Mouse (Mus musculus): ENCODE measurements at regions not wholly inside any gene's neighbourhood (a gene's known extent, or its start where the extent isn't known, plus 50 kb on each side); places are given as distances from the start of the nearest gene placed in this dataset.

GRCm38 (mm10) chr9:31710022-31710421, 203.2 kb downstream of the Barx2 start:
- TF ChIP-seq MYB (IDR thresholded peaks at IDR 0.05; ENCODE audit: low read depth, low read length): no peak
- TF ChIP-seq ETS1 (IDR thresholded peaks at IDR 0.05; ENCODE audit: low read depth, low read length): no peak
- TF ChIP-seq TAL1 (IDR thresholded peaks at IDR 0.05; ENCODE audit: low read length): no peak
- TF ChIP-seq GABPA (IDR thresholded peaks at IDR 0.05; ENCODE audit: low read depth, low read length): no peak
- TF ChIP-seq NELFE (IDR thresholded peaks at IDR 0.05; ENCODE audit: low read depth, low read length): no peak
- TF ChIP-seq ZC3H11A (IDR thresholded peaks at IDR 0.05; ENCODE audit: low read depth, low read length): no peak
- no peak for TF ChIP-seq JUND (IDR thresholded peaks at IDR 0.05; ENCODE audit: low read depth, low read length)
- no peak for TF ChIP-seq GATA1 (IDR thresholded peaks at IDR 0.05; ENCODE audit: low read depth, low read length)
- no peak for TF ChIP-seq MAX (IDR thresholded peaks at IDR 0.05; ENCODE audit: low read length)
- TF ChIP-seq CHD1 (IDR thresholded peaks at IDR 0.05; ENCODE audit: low read depth, low read length): no peak
- TF ChIP-seq KAT2A (conservative IDR thresholded peaks at IDR 0.05; ENCODE audit: low read depth, low read length): no peak
- no peak for TF ChIP-seq ZKSCAN1 (IDR thresholded peaks at IDR 0.05; ENCODE audit: low read depth, low read length)
- TF ChIP-seq SMC3 (IDR thresholded peaks at IDR 0.05; ENCODE audit: low read depth, low read length): no peak
- no peak for TF ChIP-seq TBP (IDR thresholded peaks at IDR 0.05; ENCODE audit: low read depth, low read length)
- no peak for TF ChIP-seq SIN3A (IDR thresholded peaks at IDR 0.05; ENCODE audit: low read length)
- TF ChIP-seq ELF1 (IDR thresholded peaks at IDR 0.05; ENCODE audit: low read depth, low read length): no peak
- no peak for TF ChIP-seq BHLHE40 (IDR thresholded peaks at IDR 0.05; ENCODE audit: borderline replicate concordance, low read depth, low read length)
- H3K9ac ChIP-seq (ENCODE audit: control insufficient read depth, low read depth, low read length, poor library complexity, severe bottlenecking): no peak overlapping the region
- H3K27me3 ChIP-seq (ENCODE audit: control insufficient read depth in 1 of 2, insufficient read depth in 2 of 2, low read length in 2 of 2): no peaks in the 10 kb centered on the region
- H3K36me3 ChIP-seq (ENCODE audit: control insufficient read depth in 1 of 2, insufficient read depth in 2 of 2, low read length in 2 of 2): no peaks in the 10 kb centered on the region
- no peak overlapping the region for H3K4me3 ChIP-seq (ENCODE audit: control insufficient read depth in 1 of 2, insufficient read depth in 1 of 2, low read depth in 2 of 2, low read length in 2 of 2)
- H3K27ac ChIP-seq (ENCODE audit: control insufficient read depth, low read depth, low read length): no peak overlapping the region
- no peaks in the 10 kb centered on the region for H3K9me3 ChIP-seq (replicated peaks; ENCODE audit: insufficient read depth, low read length)
- no peaks in the 10 kb centered on the region for H3K79me2 ChIP-seq (ENCODE audit: control insufficient read depth, insufficient read depth, low read length, poor library complexity)
- H3K4me1 ChIP-seq (ENCODE audit: control insufficient read depth in 1 of 2, insufficient read depth in 2 of 2, low read length in 2 of 2): no peaks in the 10 kb centered on the region
- DNase-seq (ENCODE audit: low read depth, low spot score): no peak

DNA sequence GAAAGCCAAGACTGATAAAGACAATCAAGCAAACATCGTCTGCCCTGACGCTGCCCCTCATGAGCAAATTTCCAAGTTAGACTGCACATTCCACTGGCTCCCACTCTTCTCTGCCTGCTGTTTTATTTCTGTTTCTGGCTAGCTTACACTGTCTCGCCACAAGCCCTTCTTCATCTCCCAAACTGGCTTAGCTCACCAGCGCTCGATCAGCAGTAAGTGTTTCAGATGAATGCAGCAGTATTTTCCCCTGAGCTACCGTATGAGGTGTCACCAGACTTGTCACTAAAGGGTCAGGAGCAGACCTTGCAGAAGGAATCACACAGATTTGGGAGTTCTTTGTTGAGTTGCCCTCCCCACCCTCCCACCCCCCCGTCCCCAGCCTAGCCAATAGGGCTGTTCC, 206.6 kb downstream of the Barx2 start:
- no peak for TF ChIP-seq CHD2 (IDR thresholded peaks at IDR 0.05; ENCODE audit: low read length)
- Histone ChIP-seq H3K9me3 (replicated peaks; ENCODE audit: insufficient read depth, low read length) (no peaks in the 10 kb centered on the region), H3K27ac (ENCODE audit: control insufficient read depth, low read depth, low read length) (no peak overlapping the region), H3K79me2 (ENCODE audit: control insufficient read depth, insufficient read depth, low read length, poor library complexity) (no peaks in the 10 kb centered on the region), H3K36me3 (ENCODE audit: control insufficient read depth in 1 of 2, insufficient read depth in 2 of 2, low read length in 2 of 2) (no peaks in the 10 kb centered on the region), H3K4me1 (ENCODE audit: control insufficient read depth in 1 of 2, insufficient read depth in 2 of 2, low read length in 2 of 2) (no peaks in the 10 kb centered on the region), H3K27me3 (ENCODE audit: control insufficient read depth in 1 of 2, insufficient read depth in 2 of 2, low read length in 2 of 2) (no peaks in the 10 kb centered on the region), H3K4me3 (ENCODE audit: control insufficient read depth in 1 of 2, insufficient read depth in 1 of 2, low read depth in 2 of 2, low read length in 2 of 2) (no peak overlapping the region), H3K9ac (ENCODE audit: control insufficient read depth, low read depth, low read length, poor library complexity, severe bottlenecking) (no peak overlapping the region)
- no peak for DNase-seq (ENCODE audit: low read depth, low spot score)

Data from MEL (cell line).